Mouse (Mus musculus) embryo, embryonic 10.5 days (tissue): ENCODE results near the gene Glrp1.

ENCODE experiments used
- DNase-seq: peaks from one replicate; pipeline ENCODE4 v3.0.0-alpha.2; 2015; ENCODE audit warnings: low spot score

Glrp1 gene

DNA sequence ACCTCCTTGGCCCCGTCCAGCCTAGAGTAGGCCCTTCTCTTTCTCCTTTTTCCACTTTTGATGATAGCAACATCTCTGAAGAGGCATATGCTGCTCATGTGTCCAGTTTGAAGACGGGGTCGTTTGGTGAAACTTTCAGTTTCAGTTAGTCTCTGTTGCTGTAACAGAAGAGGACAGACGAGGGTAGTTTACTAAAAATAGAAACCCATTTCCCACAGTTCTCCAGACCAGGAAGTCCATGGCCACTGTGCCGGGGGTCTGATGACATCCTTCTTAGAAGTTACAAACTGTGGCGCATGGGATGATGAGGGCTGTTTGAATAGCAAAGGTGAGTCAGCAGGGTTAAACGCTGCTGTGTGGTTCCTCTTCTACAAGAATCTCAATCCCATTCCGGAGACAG lies at the start of gene Glrp1:
Gene Glrp1, minus strand, starts transcription at position 278 of the 400 bp plus-strand sequence.
- no peak for DNase-seq

DNA sequence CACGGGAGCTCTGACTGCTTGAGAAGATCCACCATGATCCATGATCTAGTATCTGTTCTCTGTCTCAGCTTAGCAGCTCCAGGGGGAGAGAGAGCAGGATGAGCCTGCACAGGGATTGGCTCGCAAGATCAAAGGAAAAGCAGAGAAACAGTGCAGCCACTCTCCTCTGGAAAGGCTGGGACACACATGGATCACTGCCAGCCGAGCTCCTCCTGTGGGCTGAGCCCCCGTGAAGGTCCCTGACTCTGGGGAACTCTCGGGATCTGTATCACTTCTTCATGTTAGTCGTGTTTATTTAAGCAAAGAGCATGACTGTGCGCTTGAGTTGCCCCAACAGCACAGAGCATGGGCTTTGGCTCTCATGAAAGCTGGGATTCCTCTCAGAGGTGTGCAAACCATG lies 49.4 kb upstream of the Glrp1 start:
- peak; percentile 55 for DNase-seq

DNA sequence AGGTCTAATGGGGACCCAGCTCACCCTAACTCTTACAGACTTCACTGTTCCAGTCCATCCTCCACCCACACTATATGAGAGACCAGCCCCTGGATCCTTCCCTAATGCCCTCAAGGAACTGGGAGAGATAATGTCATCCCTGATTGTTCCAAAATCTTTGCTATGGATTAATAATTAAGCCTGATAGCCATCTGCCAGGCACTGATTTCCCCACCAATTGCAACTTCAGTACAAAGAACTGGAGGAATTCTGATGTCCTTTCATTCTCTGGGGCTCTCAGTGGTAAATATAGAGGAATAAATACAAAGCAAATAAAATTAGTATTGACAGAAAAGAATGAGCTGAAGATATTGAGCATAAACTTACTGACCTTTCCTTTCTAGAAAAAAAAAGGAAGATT lies 48.9 kb upstream of the Glrp1 start:
- DNase-seq: no peak

DNA sequence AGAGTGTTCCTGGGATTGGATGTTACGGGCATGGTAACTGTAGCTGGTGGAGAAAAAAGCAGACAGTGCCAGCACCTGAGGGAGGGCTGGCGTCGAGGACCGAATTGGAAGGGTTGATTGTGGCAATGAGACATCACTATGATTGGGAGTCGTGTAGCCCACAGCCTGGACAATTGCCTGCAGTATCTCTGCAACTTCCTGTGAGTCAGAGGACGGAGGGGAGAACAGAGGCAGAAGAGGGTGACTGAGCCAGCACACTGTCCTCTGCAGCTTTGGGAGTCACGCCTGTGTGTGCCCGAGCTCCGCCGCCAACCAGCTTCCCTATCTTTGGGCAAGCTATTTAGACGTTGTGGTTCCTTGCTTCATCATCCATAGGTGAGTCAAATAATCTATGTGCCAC lies 46.5 kb upstream of the Glrp1 start:
- DNase-seq: no peak

DNA sequence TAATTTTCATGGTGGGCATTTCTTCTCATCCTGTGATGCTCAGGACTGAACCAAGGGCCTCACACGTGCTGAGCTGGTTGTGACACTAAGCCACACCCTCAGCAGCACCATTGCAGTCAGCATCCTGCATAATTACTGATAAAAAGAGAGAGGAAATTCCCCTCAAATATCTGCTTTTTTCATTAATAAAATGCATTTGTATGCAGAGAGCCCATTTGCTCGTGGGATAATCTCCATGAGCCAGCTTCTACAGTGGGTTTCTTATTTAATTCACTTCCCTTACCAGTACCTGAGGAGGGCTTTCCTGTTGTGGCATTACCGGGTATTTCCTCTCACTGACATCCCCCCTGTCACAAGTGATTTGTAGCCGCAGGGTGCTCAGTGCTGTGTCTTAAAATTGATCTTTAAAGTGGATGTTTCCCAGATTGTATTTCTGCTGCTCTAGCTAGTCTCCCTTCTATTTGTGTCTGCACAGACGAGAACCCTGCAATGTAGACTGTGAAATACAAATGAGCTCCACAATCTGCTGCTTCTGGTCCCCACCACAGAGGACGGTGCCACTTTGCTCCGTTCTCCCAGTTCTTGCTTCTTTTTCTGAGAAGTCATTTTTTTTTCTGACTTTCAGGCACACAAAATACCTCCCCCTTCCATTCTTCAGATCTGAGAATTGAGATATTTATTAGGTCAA lies 43.8 kb upstream of the Glrp1 start:
- DNase-seq: no peak

DNA sequence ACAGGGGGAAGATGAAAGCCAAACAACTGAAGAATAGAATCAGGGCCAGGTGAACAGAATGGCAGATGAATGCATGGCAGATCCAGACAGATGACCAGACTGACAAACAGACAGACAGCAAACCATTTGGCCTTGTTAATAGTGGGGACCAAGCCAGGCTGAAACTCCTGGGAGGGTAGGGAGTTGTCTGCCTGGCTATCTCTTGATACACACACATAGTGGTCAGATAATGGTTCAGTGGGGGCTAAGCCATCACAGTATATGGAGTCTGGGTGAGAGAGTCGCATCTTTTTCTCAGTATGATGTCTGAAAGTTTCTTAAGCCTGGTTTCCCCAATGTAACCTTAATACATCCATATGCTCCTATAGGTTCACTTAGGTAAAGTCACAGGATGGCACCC lies 39.4 kb upstream of the Glrp1 start:
- DNase-seq: no peak

DNA sequence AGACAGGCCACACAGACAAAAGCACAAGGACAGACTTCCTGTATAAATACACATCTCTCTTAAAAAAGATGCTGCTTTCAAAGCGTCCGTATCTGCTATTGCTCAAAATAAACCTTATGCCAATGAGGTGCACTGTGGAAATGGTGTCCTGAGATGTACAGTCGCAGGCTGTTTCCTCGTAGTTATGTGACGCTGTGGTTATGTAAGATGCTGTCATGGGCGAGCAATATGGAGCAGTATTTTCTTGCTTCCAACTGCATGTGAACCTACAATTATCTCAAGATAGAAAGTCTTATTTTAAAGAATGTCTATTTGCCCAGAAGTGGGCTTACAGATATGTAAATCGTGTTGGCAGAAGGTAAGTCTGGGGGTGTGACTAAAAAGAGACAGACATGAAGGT lies 37.3 kb upstream of the Glrp1 start:
- DNase-seq: no peak

DNA sequence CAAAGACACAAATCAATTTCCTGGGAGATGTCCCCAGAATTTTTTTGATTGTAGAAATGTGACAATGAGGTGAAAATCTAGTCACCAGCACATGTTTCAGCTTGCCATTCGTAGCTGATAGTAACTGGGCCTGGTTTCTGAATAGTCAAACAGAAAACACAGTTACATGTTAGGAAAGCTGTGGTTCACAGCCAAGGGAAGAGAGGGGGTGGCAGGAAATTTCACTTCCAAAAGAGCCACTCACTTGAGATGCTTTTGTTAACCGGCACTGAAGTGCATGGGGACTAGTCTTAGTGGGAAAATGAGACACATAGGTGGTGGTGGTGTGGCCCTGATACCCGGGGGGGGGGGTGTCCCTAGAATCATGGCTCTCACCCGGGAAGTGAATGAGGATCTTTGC lies 33.7 kb upstream of the Glrp1 start:
- no peak for DNase-seq

DNA sequence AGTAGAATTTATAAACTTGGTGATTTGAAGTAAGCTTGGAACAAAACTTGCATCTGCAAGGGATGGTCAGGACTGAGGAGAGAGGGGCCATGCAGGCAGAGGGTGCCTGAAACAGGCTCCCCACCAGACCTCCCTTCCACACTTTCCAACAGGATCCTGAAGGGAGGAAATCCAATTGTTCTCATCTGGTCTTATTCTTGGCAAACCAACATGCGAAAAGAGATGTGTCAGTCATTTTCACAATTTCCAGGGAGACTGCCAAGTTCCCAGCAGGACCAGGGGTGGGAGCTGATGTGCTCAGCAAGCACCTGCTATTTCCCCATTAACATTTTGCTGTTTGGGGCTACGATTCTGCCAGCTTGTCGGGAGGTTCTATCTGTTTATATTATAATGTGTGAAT lies 30.0 kb upstream of the Glrp1 start:
- DNase-seq: no peak

DNA sequence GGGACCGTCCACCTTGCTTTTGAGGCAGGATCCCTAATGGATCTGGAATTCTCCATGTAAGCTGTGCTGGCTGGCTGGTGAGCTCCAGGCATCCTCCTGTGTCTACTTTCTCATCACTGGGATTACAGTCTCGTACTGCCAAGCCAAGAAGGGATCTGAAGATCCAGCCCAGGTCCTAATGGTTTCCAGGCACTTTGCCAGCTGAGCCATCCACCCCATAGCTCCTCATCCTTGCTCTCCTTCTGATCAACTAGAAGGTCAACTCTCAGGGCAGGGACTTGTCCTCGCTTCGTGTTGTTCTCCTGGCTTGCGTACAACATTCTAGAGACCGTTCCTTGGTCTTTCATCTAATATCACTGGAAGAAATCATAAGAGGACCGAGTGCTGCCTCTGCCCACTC lies 29.4 kb upstream of the Glrp1 start:
- DNase-seq: no peak

DNA sequence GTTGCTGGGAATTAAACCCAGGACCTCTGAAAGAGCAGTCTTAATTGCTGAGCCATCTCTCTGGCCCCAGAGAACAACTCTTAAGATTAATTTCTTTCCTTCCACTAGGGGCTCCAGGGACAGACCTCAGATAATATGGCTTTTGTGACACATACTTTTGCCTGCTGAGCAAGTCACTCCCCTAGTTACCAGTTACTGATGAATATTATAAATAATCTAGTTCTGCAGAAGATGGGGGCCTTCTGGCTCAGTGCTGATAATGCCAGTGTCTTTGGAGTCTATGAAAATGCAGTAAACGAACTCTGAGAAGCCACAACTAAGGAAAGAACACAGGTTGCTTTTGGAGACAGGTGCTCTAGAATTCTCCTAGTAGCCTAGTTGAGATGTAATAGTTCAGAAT lies 26.4 kb upstream of the Glrp1 start:
- no peak for DNase-seq

DNA sequence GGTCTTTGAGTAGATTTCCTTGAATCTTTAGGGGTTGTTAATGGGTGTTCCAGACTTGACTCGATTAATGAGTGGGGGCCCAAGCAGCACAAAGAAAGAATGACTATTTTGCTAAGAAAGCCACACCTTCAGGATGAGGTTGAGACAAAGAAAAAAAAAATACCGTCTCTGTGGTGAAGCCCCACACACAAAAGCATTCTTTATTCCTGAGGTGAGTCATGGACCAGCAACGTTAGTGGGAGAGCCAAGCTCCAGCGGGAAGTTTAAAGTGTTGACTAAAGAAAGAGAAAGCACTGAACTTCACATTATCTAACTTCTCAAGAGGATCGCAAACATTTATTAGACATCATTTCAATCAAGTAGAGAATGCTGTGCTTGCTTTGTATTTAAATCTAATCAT lies 24.2 kb upstream of the Glrp1 start:
- DNase-seq: no peak

DNA sequence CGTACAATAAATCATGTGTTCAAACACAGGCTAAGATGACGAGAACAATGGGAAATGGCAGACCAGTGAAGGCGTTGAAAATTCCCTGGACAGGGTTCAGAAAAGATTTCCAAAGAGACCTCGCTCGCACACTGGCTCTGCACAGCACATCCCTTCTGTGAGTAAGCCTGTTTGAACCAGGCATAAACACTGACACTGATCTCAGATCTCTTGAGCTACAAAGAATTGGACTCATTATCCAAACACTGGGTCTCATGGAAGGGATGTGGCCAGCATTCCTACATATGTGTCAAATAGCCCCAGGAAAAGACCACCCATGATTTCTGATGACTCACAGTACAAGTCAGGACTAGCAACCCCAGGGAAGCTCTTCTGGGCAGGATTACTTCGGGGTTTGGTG lies 16.3 kb upstream of the Glrp1 start:
- DNase-seq: peak; percentile 40

DNA sequence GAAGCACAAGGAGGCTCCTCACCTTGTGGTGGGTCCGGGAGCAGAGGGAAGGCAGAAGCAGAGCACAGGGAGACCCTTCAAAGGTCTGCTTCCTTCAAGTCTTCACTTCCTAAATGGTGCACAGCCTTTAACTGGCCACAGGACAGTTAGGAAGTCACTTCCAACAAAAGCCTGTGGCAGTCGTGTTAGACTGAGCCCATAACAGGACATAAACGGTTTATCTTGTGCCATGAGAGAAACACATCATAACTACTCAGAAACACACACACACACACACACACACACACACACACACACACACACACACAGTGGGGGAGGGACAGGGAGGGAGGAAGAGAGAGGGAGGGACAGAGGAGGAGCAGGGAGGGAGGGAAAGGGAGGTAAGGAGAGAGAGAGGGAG lies 15.8 kb upstream of the Glrp1 start:
- no peak for DNase-seq

DNA sequence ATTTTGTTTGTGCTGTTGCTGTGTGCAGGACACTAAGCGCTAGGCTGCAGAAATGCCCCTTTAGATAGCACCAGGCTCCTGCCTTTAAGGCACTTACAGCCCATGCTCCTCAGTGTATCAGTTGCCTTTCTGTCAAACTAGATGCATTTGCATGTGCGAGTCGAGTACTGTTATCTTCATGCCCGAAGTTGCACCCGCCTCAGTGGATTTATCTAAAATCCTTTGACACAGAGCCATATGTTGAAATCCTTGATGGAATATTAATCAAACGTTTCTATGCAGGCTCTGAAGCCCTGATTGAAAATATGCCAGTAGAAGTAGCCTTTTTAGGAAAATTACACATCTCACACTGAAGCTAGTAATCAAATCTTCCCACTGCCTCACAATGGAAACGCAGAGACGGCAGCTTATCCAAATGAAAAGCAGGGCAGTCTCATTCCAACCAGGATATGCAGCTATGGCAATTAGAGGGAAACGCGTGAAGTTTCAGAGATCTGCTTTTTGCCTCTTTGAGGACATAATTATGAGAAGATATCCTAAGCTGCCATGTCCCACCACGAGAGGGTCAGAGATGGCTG lies 11.4 kb upstream of the Glrp1 start:
- no peak for DNase-seq

DNA sequence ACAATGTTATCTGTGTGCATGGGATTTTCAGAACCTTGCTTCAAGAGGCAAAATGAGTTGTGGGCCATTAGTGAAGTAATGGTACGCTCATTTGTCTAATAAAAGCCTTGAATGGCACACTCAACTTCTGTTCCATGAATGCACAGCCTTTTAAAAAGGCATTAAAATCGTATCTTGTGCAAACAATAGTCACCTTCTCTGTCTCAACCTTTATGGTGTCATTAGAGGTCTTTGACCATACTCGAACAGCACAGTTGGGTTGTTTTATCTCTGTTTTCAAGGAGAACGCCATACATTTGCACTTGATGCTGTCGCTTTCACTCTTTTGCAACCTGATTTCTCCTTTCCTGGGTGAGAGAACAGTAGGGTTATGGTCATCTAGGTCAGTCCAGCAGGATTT lies 3.7 kb upstream of the Glrp1 start:
- DNase-seq: no peak

DNA sequence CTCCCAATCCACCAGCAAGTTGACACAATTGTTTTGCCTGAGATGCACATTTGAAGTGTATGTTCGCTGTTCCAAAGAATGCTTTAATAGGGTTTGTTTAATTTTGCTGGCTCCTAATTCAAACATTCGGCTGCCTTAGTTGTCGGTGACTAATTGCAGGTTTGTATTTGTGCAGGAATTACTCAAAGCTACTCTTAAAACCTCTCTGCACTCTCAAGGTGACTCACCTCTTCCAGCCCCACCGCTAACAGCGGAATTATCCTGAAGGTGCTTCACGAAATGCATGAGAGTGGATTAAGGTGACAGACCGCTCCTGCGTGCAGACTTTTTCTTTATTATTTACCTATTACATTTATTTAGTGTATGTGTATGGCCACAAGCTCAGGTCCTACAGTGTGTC lies 2.0 kb downstream of the Glrp1 start:
- no peak for DNase-seq

DNA sequence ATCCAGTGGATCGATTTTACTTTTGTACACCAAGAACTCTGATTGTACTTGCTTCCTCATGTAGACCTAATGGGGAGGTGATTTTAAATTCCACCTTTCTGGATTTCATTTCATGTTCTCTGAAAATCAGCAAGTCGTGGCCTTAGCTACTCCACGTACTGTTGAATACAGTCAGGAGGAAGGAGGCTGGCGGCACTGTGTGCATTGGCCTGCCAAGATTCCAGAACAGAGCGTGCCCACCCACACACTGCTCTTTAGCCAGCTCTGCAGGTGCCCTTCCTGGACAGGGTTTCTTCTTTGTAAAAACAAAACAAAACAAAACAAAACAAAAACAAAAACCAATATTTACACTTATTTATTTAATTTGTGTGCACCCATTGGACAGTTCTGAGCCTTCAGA lies 2.7 kb downstream of the Glrp1 start:
- DNase-seq: no peak

DNA sequence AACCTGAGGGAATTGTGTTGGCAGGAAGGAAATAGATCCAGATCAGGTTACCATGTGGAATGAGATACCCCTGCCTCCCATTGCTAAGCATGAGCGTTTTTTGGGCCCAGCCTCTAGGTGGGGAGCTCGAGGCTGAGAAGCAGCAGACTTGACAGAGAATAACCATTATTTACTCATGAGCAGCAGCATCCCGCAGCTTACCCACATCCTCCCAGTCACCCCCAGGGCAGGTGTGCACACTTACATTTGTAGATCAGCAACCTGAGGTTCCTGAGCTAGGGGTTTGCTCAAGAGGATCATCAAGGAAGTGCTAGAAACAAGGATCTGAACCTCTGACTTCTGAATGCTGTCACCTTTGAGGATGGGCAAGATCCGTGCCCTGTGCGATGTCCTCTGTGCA lies 3.5 kb downstream of the Glrp1 start:
- no peak for DNase-seq

DNA sequence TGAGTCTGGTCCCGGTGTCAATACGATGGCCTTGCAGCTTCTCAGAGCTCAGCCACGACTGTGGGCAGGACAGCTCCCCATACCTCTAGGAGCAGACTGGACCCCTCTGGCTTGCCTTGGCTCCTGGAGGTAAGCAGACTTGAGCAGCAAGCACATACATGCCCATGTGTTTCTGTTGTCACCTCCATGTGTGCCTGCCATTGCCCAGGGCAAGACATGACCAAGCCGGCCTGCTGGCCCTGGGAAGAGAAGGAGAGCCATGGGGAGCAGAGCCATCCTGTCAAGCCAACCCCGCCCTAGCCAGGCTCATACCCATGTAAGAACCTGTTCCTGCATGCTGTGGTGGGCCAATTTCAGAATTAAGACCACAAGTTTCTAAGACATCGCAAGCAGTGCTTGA lies 4.2 kb downstream of the Glrp1 start:
- no peak for DNase-seq

DNA sequence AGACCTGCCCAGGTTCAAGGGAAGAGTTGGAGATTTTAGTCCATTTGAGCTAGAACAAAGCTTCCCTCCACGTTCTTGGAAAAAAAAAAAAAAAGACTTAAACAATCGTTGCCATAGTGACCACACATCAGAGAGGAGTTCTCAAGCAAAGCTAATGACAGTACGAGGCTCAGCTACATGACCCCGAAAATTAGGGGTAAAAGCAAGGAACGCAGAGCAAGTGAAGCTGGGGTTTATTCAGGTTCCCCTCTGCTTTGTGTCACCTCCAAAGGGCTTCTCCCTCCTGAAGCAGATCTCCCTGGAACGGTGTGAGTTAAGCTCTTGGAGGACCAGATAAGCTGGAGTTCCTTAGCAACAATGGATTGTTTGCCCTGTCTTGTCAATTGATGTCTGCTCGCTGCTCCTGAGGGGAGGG lies 5.3 kb downstream of the Glrp1 start:
- peak; percentile 68 for DNase-seq

DNA sequence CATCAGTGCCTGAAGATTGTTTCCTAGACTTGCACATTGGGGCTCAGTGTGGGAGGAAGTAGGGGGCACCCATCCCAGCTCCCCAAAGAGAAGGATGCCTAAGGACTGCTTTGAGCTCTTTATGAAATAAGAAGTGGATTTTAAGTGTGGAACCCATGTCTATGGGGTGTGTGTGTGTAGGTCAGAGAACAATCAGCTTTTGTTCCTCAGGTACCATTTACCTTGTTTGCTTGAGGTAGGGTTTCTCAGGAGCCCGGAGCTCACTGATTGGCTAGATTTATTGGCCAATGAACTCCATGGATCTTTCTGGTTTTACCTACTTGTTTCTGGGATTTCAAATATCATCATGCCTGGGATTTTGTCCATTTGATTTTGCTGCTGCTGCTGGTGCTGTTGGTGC lies 7.0 kb downstream of the Glrp1 start:
- DNase-seq: no peak

DNA sequence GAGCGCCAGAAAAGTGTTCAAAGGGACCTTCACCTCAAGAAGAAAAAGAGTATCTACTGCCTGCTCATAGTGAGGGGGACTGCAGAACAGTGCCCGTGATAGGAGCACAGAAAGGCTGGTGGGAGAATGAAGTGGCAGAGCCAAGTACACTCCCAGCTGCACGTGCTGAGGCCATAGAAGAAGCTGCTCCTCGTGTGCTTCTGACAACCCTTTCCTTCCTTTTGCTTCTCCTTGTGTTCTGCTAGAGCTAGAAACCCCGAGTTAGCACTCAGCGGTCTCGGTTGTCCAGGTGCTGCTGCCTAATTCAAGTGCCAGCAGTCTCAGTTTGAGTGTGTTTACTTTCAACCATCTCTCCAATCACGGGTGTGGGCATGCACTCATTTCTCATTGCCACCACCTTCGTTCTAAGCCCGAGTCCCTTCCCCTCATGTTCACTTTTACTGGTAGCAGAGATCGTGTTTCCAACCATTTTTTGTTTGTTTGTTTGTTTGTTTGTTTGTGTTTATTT lies 10.6 kb downstream of the Glrp1 start:
- DNase-seq: no peak

DNA sequence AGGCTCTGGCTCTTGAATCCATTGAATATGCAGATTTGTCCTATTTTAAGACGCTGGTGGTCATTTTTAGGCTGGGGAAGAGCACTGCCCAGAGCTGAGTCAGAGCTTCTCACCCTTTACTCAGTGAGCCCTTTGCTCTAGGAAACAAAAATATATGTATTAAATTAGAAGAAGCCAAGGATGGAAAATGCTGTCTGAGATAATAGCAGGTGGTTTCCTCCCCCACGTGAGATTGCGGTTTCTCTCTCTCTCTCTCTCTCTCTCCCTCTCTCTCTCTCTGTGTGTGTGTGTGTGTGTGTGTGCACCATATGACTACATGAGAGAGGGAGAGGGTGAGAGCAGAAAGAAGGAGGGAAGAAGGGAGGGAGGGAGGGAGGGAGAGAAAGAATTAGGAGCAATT lies 12.5 kb downstream of the Glrp1 start:
- DNase-seq: no peak
